Mouse (Mus musculus) retina, adult 2 months (tissue): ENCODE measurements around the gene Dguok.

Source experiments
- DNase-seq: peaks from one replicate; pipeline ENCODE4 v3.0.0-alpha.2; 2012; ENCODE audit warnings: low read depth, low spot score

Gene Dguok

DNA sequence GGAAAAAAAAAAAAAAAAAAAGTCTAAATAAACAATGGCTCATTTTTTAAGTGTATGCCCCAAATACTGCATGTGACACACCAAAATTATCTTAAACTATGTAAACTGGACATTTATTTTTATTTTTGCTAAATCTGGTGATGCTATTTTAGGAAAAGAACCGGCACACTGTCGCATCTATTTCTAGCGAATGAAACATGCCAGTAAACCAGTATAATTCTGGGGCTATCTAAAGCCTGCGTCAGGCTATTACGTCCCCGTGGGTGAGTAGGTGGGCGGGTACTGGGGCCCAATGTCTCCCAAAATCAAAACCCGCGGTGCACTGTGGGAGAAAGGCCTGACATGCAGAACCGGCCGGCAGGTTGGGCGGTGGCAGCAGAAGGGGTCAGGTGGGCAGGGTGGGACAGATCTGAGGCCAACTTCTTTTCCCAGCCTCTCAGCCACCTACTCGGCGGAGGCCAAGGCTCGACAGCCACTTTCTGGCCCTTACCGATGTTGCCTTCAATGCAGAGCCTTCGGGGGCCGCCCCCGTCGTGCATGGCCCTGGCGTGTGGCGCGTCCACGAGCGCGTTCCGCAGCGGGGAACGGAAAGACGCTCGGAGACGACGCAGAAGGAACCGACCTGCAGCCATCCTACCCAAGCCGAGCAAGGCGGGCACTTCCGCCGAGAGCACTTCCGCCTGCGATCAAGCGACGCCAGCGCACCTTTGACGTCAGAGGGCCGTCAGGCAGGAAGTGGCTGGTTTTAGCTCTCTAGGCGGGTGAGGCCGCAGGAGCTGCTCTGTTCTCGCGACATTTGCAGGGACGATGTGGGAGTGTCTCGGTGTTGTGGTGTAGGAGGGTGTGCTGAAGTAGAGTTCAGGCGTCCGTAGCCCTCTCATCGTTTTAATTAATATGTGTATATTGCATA is at the start of gene Dguok:
Gene Dguok, minus strand, starts transcription at position 712 of the 910 bp plus-strand sequence.
- DNase-seq, result peak; percentile 96

DNA sequence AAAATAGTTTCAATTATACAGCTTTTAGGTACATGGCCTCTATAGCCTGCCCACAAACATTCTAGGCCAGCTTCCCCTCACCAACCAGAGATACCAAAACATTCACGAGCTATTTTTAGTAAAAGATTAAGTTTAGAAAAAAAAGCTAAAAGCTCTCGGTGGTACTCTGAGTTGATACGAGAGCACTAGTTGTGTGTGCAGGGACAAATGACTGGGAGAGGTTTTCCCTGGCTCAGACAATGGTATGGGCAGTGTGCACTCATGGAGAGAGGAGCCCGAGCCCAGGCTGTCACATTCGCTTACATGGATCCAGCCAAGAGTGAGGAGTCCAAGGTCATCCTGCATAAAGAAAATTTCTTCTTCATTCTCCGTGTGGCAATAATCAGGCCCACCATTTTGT is 49.2 kb upstream of the Dguok start:
- no peak for DNase-seq

DNA sequence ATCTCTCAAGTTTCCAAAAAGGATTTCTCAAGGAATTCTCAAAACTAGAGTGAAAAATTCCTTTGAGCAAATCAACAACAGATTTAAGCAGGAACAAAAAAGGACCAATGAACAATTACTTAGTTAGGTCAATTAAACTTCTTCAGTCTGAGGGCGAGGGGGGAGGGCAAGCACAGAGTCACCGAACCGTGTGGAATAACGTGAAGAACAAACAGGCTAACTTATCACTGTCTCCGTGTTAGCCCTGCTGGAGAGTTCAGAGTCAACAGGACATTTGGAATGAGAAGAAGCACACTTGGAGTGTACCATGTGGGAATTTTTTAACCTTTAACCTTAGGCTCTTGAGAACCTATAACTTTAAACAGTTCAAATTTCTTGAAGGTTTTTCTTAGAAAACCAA is 41.6 kb upstream of the Dguok start:
- no peak for DNase-seq

DNA sequence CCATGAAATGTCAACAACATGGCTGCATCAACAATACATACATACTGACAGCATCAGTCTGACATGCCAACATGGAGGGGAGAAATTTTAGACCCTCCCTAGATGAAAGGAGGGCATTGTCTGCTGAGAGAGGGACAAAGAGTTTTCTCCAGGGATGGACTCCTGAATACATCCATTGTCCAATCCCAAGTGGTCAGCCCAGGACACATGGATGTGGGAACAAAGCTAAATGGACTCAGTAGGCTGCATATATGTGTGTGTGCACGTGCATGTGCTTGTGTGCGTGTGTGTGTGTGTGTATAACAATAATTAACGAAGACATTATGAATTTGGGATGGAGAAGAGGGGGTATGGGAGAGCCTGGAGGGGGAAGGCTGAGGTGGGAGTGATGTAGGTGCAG is 39.0 kb upstream of the Dguok start:
- DNase-seq, result no peak

DNA sequence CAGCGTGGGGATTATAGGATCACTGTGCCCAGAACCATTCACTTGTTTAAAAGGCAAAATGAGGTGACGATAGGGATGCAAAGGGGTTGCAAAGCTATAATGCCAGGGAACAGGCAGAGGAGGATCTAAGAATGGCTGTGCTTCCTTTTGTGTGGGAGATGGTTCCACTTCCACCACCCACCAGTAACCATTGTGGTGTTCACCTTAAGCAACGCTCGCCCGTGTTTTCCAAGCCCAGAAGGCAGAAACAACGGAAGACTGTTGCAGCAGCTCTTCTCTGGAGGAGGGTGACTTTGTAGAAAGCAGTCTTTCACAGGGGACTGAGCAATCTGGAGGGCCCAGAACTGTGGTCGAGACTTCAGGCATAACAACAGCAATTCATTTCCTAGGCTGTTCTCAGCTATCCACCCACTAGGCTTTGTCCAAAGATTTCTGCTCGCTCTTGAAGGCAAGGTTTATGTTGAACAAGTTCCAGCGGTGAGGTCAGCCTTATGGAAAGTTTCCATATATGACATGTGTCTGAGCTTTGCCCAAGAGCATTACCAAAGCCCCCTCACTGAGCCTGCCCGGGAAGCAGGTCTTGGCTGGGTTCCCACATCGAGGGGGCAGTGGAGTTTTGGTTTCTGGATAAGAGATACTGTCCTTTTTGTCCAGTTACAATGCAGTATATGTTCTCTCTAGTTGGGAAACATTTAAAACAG is 35.1 kb upstream of the Dguok start:
- DNase-seq, result no peak

DNA sequence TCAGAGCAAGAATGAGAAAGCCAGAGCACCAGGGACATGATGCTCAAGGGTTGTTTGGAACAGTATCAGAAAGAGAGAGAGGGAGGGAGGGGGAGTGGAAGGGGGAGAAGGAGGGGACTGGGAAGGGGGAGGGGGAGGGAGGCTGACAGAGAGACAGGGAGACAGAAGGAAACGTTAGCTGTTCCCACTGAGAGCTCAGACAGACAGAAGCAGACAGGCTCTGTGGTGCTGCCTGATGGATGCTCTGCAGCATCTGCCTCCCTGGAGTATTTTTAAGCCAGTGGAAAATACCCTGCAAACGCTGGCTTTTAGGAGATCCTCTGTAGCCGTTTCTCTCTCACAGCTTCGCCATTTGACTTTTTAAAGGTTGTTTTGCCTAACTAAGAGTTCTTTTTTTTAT is 33.2 kb upstream of the Dguok start:
- no peak for DNase-seq

DNA sequence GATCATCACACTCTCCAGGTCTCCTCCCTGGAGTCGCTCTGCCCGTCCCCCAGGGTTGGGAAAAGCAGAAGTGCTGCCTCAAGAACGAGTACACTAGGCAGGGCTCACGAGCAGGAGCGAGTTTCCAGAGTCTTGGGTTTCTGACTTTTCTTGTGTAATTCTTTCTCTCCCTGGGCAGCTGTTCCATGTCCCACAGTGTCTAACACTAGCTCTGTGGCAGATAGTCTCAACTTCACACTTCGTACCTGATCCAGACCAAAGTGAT is 30.0 kb upstream of the Dguok start:
- DNase-seq, result no peak

DNA sequence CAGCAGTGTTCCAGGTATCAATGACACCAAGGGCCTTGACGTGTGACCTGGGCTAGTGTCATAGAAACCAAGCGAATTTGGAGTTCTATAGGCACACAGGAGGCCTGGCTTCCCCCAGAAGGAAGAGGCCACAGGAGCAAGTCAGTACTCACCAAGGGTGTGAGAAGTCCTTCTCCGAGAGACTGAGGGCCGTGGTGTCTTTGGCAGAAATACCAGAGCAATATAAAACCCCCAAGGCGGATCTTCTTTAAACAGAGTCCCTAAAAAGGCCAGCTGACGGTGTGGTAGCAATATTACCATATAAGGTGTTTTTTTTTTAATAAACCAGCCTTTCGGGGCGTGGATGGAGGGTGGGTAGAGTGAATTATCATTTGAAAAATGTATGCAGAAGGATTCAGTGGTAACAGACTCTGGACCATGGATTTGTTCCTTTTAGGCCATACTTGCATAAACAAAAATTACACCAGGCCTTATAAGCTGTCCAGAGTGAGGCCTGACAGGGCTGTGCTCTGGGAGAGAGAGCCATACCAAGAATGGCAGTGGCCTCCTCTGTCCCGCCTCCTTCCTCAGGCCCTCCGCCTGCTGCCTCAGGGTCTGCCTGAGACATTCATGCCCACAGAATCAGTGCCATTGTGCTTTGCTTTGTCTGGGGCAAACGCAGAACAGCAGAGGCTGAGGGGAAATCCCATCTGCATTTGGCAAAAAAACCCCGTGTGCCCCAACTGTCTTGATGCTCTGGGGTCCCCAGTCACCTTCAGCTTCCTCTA is 29.4 kb upstream of the Dguok start, which contains the start of gene Actg2:
Gene Actg2, minus strand, starts transcription at position 238 of the 767 bp plus-strand sequence.
- no peak for DNase-seq

DNA sequence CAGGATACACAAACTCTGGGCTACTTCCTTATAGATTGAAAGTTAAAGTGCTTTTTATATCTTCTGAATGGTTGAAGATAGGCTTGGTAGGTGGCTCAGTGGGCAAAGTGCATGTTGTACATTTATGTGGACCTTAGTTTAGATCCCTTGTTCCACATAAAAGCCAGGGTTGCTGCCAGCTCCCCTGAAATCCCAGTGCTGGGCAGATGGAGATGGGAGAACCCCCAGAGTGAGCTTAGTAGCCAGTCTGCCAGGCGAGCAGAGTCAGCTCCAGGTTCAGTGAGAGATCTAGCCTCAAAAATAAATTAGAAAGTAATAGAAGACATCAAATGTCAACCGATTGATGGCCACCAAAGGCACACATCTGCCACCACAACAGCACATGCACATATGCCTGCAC is 25.8 kb upstream of the Dguok start:
- no peak for DNase-seq

DNA sequence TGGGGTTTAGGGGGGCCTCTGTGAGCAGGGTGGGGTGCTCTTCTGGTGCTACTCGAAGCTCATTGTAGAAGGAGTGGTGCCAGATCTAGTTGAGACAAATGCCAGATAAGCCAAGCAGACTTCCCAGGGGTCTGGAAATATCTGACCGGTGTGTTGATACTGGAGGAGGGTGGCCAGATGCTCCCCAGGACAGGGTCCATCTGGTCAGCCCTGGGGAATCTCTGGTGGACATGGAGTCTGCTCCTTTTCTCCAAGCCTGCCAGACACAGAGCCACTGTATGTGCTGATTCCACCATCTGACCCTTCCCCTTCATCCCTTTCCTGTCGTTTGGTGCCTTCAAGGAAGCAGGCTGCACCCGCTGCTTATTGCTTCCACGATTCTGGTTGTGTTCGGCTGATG is 16.4 kb upstream of the Dguok start:
- DNase-seq, result no peak

DNA sequence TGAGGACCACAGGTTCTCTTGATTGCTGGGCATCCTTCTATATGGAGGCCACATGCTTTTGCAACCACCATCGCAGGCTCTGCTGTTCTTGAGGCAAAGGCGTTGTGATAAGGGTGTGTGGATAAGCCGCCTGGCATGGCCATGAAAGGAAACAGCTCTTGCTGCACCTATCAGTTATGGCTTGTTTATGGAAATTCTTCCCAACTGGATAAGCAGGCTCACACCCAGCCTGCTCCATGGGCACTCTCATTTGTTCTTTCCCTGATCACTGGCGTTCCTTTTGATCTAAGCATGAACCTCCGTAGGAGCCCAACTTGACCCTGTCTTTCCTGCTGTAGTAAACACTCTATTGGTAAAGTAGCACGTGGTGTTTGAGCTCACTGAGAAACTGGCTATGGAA is 15.0 kb upstream of the Dguok start:
- DNase-seq, result no peak

DNA sequence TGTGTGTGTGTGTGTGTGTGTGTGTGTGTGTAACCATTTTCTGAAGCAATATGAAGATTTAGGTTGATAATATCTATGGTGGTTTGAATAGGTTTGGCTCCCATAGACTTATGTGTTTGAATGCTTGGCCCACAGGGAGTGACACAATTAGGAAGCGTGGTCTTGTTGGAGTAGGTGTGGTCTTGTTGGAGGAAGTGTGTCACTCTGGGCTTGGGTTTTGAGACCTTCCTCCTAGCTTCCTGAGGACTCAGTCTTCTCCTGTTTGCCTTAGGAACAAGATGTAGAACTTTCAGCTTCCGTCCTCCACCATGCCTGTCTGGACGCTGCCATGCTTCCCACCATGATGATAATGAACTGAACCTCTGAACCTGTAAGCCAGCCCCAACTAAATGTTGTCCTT is 11.9 kb upstream of the Dguok start:
- DNase-seq, result no peak

DNA sequence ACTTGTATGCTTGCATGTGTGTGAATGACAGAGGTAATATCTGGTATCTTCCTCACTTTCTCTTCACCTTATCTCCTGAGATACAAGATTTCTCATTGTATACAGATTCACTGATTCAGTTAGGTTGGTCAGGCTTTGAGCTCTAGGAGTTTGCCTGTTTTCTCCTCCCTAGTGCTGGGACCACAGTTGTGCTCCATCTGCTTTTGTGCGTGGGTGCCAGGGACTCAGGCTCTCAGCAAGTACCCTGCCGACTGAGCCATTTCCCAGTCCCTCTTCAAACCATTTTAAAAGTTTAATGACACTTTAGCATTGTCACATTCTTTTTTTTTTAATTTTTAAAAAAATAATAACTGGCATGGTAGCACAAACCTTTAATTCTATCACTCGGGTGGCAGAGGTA is 8.4 kb upstream of the Dguok start:
- no peak for DNase-seq

DNA sequence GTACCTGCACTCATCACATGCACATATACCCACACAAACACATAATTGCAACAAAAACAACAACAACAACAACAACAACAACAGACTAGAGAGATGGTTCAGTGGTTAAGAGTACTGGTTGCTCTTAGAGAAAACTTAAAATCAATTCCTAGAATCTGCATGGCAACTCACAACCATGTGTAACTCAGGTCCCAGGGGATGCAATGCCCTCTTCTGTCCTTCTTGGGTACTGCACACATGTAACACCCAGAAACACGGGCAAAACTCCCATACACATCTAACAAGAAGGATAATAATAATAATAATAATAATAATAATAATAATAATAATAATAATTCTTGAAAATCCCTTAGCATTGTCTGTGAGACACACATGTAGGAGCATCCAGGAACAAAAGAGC is 5.7 kb upstream of the Dguok start:
- DNase-seq, result peak; percentile 25

DNA sequence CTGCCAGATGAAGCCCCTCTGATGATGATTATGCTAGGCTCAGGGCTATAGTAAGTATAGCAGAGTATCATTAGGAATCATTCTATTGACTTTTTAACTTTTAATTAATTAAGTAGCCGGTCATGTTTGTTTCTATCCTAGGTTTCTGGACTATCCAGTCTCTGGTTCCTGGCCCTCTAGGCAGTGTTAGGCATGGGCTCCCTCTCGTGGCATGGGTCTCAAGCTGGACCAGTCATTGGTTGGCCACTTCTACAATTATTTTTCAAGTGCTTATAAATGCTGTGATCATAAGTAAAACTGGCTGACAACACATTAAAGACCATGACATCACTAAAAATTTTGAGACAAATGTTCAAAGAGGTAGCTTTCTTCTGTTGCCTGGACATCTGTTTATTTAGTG is 3.4 kb upstream of the Dguok start:
- DNase-seq, result no peak

DNA sequence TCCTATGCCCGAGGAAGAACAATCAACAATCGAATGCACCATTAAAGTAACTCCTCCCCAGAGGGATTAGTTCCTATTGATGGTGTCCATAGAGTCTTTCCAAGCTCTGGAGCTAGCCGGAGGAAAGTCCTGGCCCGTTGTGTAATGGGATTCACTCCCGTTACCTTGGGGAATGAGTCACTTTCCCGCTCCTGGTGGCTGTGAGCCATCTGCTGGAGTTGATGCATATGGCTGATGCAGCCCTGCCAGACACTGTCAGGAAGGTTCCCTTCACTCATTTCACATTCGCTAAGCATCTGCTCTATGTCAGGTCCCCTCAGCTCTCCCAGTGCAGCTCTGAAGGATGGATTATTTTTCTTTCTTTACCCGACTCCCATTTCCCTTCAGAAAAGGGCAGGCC is 2.7 kb upstream of the Dguok start:
- DNase-seq, result no peak

DNA sequence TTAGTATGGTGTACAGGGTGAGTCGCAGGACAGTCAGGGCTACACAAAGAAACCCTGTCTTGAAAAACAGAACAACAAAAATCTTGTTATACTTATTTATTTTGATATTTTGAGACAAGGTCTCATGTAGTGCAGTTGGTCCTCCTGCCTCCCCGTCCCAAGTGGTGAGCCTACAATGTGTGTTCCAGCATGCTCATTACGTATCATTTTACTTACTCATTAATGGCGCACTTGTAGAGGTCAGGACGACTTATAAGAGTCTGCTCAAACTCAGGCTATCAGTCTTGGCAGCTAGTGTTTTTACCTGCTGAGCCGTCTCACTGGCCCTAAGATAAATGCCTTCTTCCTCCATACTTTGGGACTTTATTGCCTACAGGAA is 388 bp upstream of the Dguok start:
- no peak for DNase-seq

DNA sequence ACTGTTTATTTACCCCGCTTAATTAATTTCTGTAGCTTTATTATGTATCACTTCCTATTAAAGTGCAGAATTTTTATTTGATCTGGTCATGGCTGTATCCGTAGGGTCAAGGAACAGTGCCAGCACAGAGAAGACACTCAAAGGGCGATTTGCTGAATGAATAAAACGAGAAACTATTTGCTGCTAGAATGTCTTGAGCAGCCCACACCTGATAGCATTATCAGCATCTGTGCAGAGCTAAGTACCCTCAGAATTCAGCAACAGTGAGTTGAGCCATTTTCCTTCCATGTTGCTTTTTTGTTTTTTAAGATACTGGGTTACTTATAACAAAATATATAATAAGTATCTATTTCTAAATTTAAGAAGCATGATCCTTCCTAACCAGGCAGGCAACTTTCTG is 1.2 kb downstream of the Dguok start:
- no peak for DNase-seq

DNA sequence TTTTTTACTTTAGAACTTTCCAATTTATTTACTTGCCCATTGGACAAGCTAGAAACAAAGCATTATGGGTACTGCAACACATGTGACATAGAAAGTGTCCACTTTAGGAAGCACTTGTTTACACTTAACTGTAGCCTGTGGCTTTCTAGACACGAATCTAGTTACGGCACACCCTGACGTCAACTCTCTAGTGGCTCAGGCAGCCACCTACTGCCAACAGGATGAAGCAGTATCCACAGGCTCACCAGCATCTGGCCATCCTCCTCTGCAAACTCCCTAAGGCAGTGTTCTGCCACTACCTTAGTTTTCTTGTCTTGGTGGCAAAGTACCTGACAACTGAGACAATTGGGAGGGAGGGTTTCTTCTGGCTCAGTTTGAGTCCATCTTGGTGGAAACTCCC is 3.4 kb downstream of the Dguok start:
- DNase-seq, result no peak

DNA sequence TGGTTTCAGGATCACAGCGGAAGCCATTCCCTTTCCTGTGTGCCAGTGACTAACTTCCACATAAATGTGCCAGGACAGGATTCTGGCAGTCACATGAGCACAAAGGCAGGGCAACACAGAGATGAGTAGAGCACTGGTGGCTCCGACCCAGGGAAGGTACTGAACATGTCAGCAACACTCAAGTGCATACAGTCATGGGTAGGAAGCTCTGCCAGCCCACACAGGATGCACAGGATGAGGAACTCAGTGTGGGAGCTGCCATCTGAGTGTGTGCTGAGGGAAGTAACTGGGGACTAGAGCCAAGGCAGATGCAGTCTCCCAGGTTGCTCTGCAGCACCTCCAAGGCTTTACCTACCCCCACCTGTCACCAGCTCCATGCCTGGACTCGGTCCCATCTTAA is 4.1 kb downstream of the Dguok start:
- DNase-seq, result no peak

DNA sequence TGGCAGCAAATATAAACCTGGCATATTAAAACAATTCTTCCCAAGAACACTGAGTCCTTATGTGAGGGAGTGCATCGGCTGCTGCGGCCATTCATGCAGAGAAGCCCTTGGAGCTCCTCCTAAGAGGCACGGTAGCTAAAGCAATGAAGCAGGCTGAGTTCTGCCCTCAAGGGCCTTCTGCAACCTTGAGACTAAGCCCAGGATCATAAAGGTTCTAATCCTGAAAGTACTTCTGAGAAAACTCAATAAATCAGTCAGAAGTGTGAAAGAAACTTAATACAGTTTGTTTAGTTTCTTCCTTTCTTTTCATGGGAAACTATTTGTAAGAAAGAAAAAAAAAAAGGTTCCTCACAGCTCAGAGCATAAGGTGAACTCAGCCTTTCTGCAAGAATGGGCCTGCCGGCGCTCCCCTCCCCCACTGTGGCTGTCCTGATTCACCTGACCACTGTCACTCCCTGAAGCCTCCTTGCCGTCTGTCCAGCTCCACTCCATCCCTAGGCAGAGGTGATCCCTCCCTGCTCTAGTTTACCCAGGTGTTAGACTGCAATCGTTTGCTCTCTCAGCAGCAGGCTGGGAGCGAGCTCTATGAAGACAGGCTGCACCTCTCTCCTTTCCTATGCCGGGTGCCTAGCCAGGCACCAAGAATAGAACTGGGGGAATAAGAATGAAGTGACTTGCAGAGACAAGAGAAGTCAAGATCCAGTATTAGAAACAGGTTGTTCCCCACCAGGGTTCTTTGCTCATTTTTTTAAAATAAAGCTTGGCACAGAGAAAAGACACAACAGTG is 5.1 kb downstream of the Dguok start:
- no peak for DNase-seq

DNA sequence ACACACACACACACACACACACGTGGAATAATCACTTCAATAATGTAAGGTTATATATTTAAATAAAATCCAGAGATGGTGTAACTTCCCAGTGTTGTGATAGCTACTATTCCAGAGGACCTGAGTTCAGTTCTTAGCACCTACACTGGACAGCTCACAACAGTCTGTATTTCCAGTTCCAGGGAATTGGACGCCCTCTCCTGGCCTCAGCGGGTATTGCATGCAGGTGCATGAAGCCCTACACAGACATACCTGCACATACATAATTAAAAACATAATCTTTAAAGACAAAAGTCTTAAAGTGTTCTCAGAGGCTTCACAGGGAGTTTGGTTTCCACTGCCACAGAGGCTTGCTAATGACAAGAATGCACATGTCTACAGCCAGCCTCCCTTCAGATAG is 6.3 kb downstream of the Dguok start:
- DNase-seq, result no peak
